Mouse (Mus musculus) heart, adult 8-10 months (tissue): Measurements from ENCODE around the gene Ehbp1. TPM values are rescaled to one million over a fixed set of nuclear protein-coding genes. Genes with fewer than 3 reads are reported as not detected.

Source experiments
- DNase-seq: peaks from one replicate; pipeline ENCODE4 v3.0.0; 2022; ENCODE audit warnings: low spot score
- total RNA-seq, 4 experiments: library from RNA; stranded (reverse); gene quantifications; 2 replicates each; pipeline ENCODE4 v1.2.4; 2022

Gene Ehbp1
- total RNA-seq, 4 experiments from 2014 or later, result 107 to 167 (median 129) TPM

DNA sequence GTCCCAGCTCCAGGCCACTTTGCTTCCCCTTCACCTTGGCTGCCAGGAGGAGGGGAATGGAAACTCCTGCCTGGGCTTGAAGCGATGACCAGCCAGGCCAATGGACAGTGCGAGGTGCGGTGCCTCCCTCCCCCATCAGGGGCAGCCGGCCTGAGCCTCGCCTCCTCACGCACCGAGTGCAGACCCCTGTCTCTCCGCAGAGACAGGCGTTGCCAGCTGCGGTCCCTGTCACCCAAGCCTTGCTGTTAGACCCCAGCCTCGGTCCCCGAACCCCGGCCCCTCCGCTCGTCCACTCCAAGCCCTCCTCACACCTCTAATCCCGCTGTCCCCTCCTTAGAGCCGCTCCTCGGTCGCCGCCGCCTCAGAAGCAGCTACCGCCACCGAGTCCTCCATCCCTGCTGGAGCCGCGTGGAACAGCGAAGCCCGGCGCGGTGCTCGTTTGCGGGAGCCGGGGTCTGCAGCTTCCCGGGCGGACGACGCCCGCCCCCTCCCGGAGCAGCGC, 55.7 kb downstream of the Ehbp1 start:
- peak; percentile 28 for DNase-seq

- DNase-seq, result no peak
Measured at GRCm38 (mm10) chr11:22276656-22277055, 65.4 kb downstream of the Ehbp1 start.

DNA sequence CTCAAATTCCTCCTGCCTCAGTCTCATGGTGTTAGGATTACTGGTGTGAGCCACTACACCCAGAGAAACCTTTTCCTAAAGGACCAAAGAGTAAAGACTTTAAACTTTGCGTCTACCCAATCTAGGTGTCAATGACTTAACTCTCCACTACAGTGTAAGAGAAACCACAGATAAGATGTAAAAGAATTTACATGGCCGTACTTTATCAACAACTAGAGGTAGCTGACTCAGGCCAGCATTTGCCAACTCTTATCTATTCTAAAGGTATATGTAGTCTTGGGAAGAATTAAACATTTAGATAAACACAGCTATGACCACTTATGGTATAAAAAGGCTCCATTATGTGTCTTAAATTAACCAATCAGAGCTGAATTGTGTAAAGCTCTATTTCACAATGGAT, 67.9 kb downstream of the Ehbp1 start:
- no peak for DNase-seq

DNA sequence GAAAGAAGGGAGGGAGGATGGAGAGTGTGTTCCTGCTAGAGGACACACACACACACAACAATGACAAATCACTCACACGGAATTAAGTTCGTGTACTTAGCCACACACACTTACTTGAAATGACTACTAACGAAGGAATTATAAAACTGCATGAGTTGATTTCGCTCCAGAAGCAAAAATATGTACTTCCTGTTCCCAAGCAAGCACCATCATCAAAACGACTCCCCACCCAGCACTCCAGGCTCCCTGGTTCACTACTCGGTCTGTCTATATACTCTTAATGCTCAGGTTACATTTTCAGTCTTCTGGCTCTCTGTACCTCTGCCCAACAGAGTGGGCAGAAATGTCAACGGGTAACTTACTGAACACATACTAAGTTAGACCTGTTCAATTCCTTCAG, 68.7 kb downstream of the Ehbp1 start:
- DNase-seq, result no peak

- DNase-seq, result no peak
Measured at GRCm38 (mm10) chr11:22271889-22272288, 70.2 kb downstream of the Ehbp1 start.

DNA sequence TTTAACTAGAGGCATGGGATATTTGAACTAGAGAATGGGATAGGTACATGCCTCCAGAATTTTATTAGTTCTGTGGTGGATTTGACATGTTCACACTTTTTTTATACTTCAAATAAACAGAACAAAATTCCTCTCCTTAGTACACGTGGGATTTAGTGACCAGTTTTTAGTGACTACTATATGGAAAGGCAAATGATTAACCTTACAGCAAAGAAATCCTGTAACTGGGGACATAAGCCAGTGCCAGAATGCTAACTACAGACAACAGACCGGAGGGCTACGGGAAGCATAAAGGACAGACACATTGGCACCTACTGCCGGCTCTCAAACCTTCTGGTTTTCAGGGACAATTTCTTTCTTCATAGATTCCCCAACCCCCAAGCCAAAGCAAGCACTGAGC, 72.4 kb downstream of the Ehbp1 start:
- DNase-seq, result no peak

GRCm38 (mm10) chr11:22269173-22269572, 72.9 kb downstream of the Ehbp1 start:
- DNase-seq, result no peak

GRCm38 (mm10) chr11:22267014-22267413, 75.1 kb downstream of the Ehbp1 start:
- DNase-seq, result no peak

DNA sequence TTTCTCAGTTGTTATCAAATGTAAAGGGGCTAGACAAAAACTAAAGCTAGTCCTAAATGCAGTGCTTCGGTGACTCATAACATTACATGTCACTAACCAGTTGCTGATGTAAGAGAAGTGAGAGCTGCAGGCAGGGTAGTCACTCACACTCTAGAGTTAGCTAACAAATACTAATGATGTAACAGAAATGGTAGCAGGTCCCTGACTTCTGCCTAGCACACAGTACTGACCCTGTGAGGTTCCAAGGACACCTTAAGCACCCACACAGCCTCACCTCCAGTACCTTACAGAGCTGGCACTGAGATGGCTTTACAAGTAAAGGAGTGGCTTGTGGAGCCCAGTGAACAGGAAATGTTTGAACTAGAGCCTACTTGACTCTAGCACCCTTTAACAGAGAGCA, 86.7 kb downstream of the Ehbp1 start:
- no peak for DNase-seq

GRCm38 (mm10) chr11:22249363-22249762, 92.7 kb downstream of the Ehbp1 start:
- no peak for DNase-seq

- peak; percentile 41 for DNase-seq
Measured at GRCm38 (mm10) chr11:22247736-22248135, 94.4 kb downstream of the Ehbp1 start.

- peak; percentile 27 for DNase-seq
Measured at GRCm38 (mm10) chr11:22247069-22247468, 95.0 kb downstream of the Ehbp1 start.

DNA sequence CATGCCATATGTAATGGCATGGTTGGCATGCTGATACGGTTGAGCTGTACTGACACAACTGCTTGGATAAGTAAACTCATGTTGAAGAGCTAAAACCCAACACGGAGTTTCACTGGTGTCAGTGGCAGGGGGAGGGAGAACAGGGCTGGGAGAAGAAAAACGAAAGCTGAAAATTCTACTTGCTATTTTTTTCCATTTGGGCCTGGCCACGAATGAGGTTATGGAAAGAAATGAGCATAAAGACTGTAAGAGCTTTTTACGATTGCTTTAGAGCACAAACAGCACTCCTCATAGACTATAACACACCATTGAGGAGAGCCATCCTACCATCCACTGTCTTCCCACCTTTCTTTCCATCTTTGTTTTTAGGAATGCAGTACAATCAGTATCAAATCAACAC, 106.5 kb downstream of the Ehbp1 start:
- no peak for DNase-seq

DNA sequence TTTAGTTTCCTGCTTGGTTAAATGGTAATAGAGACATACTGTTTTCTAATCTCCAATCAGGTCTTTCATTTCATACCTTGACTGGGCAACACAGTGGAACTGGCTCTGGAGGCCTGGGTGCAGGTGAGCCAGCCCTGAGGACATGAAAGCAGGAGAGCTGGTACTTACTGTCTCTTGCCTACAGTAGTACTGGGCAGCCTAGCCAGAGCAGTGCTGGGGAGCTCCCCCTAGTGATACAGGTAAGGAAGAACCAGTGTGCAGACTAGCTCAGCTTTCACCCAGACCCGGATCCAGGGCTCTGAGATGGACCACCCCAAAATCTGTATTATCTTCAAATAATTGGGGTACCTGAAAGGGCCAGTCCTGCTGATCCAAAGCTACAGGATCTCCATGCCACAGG, 107.4 kb downstream of the Ehbp1 start:
- no peak for DNase-seq

DNA sequence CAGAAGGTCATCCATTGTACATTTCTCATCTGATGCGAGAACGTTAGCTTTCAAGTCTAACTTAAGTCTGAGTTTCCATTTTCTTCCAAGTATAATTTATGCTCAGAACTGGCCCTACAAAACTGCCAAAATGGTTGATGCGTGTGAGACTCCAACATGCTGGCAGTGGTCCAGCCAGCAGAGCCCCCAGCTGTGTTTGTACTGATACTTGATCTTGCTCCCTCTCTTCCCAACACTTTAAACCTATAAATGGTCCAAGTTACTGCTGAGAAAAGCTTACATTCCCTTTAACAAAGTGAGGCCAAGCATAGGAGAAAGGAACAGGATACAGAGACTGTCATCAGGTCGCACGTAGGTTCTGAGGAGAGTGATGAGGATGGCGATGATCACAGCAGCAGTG, 111.2 kb downstream of the Ehbp1 start:
- no peak for DNase-seq

DNA sequence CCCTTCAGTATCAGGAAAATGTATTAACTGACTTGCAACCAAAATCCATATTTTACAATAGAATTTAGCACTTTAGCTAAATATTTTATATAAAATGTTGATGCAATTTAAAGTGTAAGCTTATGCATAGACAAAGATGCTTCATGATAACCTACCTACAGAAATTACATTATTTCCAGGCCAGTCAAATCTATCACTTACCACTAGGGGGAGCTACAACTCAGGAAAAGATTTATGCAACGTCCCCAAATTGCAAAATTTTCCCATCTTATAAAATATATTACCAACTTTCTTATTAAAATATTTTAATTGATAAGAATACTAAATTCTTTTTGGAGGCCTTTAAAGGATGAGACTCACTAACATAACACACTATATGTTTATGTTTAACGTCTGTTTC, 116.5 kb downstream of the Ehbp1 start:
- peak; percentile 40 for DNase-seq

DNA sequence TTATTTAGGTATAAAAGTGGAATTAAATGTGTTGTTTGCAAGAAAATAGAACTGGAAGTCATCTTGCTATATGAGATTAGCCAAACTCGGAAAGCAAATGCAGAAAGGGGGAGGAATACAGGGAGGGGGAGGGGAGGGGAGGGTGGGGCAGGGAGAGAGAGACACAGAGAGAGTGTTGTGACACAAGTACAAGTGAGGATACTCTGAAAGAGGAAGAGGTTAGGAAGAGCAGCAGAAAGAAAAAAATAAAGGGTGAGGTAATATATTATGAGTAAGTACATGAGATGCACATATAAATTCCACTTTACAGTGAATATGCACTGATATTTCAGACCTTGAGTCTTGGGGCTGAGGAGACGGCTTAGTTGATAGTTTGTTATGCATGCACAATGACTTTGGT, 123.9 kb downstream of the Ehbp1 start:
- DNase-seq, result no peak

GRCm38 (mm10) chr11:22216941-22217340, 125.2 kb downstream of the Ehbp1 start:
- no peak for DNase-seq

DNA sequence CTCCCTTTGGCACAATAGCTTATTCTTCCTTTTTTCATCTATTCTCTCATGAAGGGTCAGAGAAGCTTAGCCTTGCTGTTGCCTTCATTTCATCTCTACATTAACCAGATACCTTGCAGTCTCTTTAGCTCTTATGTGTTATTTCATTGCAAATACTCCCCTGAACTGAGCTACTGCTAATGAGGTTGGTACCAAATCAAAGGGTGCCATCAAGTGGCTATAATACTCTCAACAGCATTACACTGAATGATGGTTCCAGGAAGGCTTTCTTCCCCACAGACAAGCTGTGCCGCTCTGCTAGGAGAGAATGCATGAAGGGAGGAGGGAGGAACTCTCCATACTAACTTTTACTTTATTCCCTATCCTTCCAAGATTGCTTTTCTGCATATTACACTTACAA, 135.5 kb downstream of the Ehbp1 start:
- DNase-seq, result no peak

DNA sequence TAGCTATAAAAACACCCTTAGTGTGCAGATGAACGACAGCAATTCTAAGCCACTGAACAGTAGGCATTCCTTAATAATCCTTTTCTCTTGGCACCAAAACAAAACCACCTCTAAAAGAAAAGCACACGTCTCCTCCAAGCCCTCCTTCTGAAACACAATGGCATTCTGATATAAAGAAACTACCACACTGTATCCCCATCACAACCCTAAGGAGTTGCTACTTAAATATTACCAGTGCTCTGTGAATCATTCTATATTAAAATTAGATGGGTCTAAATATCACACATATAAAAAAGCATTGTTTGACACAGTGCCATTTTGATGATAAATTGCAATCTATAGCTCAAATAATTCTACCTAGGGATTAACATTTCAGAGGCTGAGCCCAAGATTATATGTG, 135.9 kb downstream of the Ehbp1 start:
- no peak for DNase-seq

DNA sequence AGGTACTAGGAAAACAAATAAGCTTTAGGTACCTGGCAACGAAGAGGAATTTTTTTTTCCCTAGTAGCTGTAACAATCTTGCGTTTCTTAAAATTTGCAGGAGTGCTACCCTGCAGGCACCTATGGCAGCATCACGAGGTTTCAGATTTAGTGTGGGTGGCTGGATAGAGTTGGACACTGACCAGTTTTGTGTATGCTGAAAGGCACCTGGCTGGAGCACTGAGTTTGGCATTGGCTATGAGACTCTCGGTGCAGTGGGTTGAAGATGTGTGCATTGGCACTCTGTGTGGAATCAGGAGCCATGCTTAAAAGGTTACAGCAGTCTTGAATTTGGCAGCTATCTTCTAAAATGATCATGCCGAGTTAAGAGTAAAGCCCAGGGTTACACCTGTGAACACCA, 138.7 kb downstream of the Ehbp1 start:
- no peak for DNase-seq

- no peak for DNase-seq
Measured at GRCm38 (mm10) chr11:22201125-22201524, 141.0 kb downstream of the Ehbp1 start.

GRCm38 (mm10) chr11:22199881-22200280, 142.2 kb downstream of the Ehbp1 start:
- DNase-seq, result no peak

GRCm38 (mm10) chr11:22198406-22198805, 143.7 kb downstream of the Ehbp1 start:
- no peak for DNase-seq

GRCm38 (mm10) chr11:22197935-22198334, 144.2 kb downstream of the Ehbp1 start:
- DNase-seq, result peak; percentile 31
